Mouse (Mus musculus) intestine, postnatal 0 days (tissue): Measurements from ENCODE around the gene Cryzl2. TPM values are rescaled to one million over a fixed set of nuclear protein-coding genes. Genes with fewer than 3 reads are reported as not detected.

Experiments
- ATAC-seq: fragments of 200-750 bp; cut with Nextera tagmentation; 2 replicates; pipeline ENCODE4 v1.8.0; 2017; ENCODE audit warnings: mild to moderate bottlenecking, moderate TSS enrichment, moderate library complexity
- H3K27ac ChIP-seq: fragments of 300-500 bp; sonication (generic); 2 replicates; pipeline ENCODE4 v1.5.1; 2014; ENCODE audit warnings: mild to moderate bottlenecking, low read depth, low read length, moderate library complexity
- H3K27me3 ChIP-seq: fragments of 300-500 bp; sonication (generic); replicated peaks from 2 replicates; pipeline ENCODE4 v1.6.1; 2014; ENCODE audit warnings: low read length, mixed read lengths; ENCODE audit not compliant: control insufficient read depth, insufficient read depth
- H3K36me3 ChIP-seq: fragments of 300-500 bp; sonication (generic); 2 replicates; pipeline ENCODE4 v1.6.1; 2014; ENCODE audit warnings: mild to moderate bottlenecking, moderate library complexity; ENCODE audit not compliant: control insufficient read depth, insufficient read depth
- H3K4me1 ChIP-seq: fragments of 300-500 bp; sonication (generic); replicated peaks from 2 replicates; pipeline ENCODE4 v1.6.1; 2014; ENCODE audit warnings: antibody characterized with exemption, low read length, mixed read lengths; ENCODE audit not compliant: control insufficient read depth, insufficient read depth
- H3K4me2 ChIP-seq: fragments of 300-500 bp; sonication (generic); replicated peaks from 2 replicates; pipeline ENCODE4 v1.6.1; 2014; ENCODE audit warnings: low read depth, mild to moderate bottlenecking, moderate library complexity
- H3K4me3 ChIP-seq: fragments of 300-500 bp; sonication (generic); 2 replicates; pipeline ENCODE4 v1.5.1; 2014; ENCODE audit warnings: low read depth, low read length
- H3K9ac ChIP-seq: fragments of 300-500 bp; sonication (generic); 2 replicates; pipeline ENCODE4 v1.6.1; 2014; ENCODE audit warnings: mild to moderate bottlenecking, low read depth, low read length
- H3K9me3 ChIP-seq: fragments of 300-500 bp; sonication (generic); 2 replicates; pipeline ENCODE4 v1.6.1; 2016; ENCODE audit warnings: mixed run types; ENCODE audit not compliant: control insufficient read depth
- CTCF ChIP-seq: sonication (generic); IDR thresholded peaks from 2 replicates; pipeline ENCODE4 v1.5.1; 2016; ENCODE audit warnings: low read depth, mild to moderate bottlenecking, control low read depth, antibody characterized with exemption, moderate library complexity
- WGBS: fragments of 180-500 bp; shearing (Covaris S2); extraction: QIAGEN DNeasy Blood & Tissue Kit; methylation state at CpG from one replicate; pipeline ENCODE4 v1.1.7; 2014; 5-methylcytosine and 5-hydroxymethylcytosine counted together
- polyA plus RNA-seq: library from polyadenylated mRNA; unstranded; fragments of >200 nt; fragmentation: Nextera tagmentation; extraction: Ambion mirVana; gene quantifications from 2 replicates; pipeline ENCODE4 v1.2.1, GENCODE M21; 2015

Cryzl2 gene
- polyA plus RNA-seq, 1 experiment from 2014 or later, result 8.8 TPM

DNA sequence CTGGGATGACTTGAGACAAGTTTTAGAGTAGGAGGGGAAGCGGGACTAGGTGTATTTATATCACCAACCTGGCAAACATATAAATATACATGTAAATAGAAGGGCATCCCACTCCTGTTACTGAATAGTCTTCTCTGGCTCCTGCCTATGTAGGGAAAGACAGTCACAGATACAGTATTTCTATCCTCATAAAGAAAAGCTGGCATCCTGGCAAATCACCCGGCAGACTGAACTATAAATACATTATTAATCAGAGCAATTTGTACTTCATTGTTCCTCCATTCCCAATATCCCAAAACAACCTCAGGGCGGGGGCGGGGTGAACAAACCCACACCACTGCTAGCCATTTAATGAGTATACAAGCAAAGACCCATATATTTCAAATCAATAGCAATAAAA, 19.3 kb upstream of the Cryzl2 start:
- H3K4me3 ChIP-seq, result no peak overlapping the region
- H3K36me3 ChIP-seq, result no peaks in the 10 kb centered on the region
- WGBS, result 92% methylated on average over 4 of the region's 4 CpGs
- H3K27me3 ChIP-seq, result no peaks in the 10 kb centered on the region
- TF ChIP-seq CTCF, result no peak
- no peak overlapping the region for H3K9ac ChIP-seq
- H3K27ac ChIP-seq, result no peak overlapping the region
- H3K4me1 ChIP-seq, result no peaks in the 10 kb centered on the region
- no peak overlapping the region for H3K4me2 ChIP-seq
- ATAC-seq, result no peak
- no peaks in the 10 kb centered on the region for H3K9me3 ChIP-seq

DNA sequence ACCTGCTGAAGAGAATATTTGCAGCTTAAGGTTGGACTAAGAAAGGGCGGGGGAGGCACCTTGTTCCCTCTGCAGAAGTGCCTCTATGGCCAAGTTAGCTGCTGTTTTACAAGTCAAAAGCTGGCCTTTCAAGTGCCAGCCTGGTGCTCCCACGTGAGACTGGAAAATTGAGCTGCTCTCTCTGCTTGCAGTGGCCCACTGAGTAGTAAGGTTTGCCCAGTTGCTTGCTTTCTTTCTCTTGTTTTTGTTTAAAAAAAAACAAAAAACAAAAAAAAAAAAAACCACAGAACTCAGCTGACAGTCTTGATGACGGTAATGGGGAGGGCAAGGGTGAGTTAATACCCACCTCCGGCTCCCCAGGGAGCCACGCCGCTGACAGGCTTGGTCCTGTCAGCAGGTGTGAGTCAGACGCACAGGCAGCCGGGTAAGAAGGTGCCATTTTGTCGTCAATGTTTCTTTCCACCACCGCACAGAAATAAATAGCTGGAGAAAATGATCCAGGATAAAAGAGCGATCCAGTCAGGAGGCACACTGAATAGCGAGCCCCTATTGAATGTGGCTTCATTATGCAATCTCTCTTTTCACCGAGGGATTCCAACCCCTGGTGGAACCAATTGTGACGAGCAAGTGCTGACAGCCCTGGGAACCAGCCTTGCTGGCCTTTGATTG, 18.3 kb upstream of the Cryzl2 start:
- no peaks in the 10 kb centered on the region for H3K27me3 ChIP-seq
- WGBS, result 28% methylated on average over 14 of the region's 14 CpGs
- no peak overlapping the region for H3K4me3 ChIP-seq
- H3K36me3 ChIP-seq, result no peaks in the 10 kb centered on the region
- TF ChIP-seq CTCF, result no peak
- H3K9ac ChIP-seq, result no peak overlapping the region
- peak overlapping the region; percentile 45 for H3K4me2 ChIP-seq
- no peak overlapping the region for H3K27ac ChIP-seq
- no peaks in the 10 kb centered on the region for H3K9me3 ChIP-seq
- no peaks in the 10 kb centered on the region for H3K4me1 ChIP-seq
- ATAC-seq, result no peak

DNA sequence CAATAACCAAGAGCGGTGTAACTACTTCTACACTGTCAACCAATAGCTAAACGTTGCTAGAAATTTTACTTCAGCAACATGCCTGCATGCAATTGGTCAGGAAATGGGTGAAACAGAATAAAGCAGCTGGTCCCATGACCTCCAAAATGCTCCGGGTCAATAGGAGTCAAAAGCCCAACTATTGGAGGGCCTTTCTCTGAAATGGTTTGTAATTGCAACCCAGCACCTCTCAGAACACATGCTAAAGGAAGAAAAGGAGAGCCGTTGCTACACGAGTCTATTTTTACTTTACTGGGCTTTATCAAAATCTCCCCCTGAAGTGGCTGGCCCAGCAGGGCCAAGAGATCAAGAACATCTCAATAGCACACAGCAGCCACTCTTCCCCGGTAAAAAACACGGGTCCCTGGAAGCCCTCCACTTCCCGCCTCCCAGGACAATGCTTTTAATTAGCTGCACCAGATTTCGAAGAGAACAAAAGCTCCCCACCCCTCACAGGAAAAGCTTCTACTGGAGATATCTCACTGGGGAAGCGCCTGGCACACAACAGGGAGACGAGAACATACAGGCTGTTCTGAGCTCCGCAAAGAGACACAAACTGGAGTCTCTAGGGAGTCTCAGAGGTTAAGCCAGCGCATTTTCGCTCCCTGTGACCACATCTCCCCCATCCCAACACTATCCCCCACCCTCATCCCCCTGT, 15.2 kb upstream of the Cryzl2 start:
- H3K4me2 ChIP-seq, result peak overlapping the region; percentile 30; the same call in 1 of the 2 replicates
- H3K9me3 ChIP-seq, result no peaks in the 10 kb centered on the region
- ATAC-seq, result no peak
- 41% methylated on average over 14 of the region's 14 CpGs for WGBS
- H3K9ac ChIP-seq, result no peak overlapping the region
- H3K27ac ChIP-seq, result no peak overlapping the region; the same call in 1 of the 2 replicates
- no peaks in the 10 kb centered on the region for H3K36me3 ChIP-seq
- no peak overlapping the region for H3K4me3 ChIP-seq
- no peaks in the 10 kb centered on the region for H3K27me3 ChIP-seq
- H3K4me1 ChIP-seq, result no peaks in the 10 kb centered on the region
- no peak for TF ChIP-seq CTCF

DNA sequence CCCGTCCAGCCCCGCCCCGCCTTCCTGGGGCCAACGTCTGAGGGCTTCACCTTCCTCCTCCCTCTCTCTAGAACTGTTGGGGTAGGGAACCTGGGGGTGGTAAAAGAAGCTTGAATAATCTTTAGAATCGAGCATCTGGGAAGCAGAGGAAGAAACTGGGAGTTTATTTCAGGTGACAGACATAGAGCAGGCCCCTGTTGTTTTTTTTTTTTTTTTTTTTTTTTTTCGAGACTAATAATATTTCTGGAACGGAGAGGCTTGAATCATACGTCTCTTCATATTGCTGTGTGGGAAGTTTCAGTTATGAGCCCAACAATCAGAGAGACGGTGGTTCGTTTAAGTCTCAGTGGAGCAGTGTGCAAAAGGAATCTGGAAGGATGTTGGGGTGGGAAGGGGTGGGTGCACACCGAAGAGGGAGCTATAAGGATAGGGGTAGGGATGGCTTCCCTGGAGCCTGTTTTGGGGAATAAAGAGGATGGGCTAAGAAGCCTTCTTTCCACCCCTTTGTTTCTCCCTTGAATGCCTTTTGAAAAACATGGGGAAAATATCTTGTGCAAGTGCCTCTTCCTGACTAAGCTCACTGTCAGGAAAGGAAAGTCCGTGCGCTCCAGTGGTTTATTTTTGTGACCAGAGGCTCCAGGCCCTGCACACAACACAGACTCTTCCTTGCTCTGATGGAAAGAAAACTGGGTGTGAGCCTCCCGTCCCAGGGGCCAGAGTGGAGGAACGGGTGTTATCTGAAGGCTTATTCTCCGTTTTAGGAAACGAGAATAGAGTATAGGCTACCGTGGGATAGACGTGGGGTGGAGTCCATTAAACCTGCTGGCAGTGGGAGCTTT, 14.4 kb upstream of the Cryzl2 start:
- H3K9me3 ChIP-seq, result no peaks in the 10 kb centered on the region
- 38% methylated on average over 19 of the region's 19 CpGs for WGBS
- no peak for ATAC-seq
- H3K27ac ChIP-seq, result no peak overlapping the region
- TF ChIP-seq CTCF, result no peak
- H3K4me3 ChIP-seq, result no peak overlapping the region
- H3K4me1 ChIP-seq, result no peaks in the 10 kb centered on the region
- peak overlapping the region; percentile 30; the same call in 1 of the 2 replicates for H3K4me2 ChIP-seq
- no peaks in the 10 kb centered on the region for H3K36me3 ChIP-seq
- no peaks in the 10 kb centered on the region for H3K27me3 ChIP-seq
- no peak overlapping the region for H3K9ac ChIP-seq

DNA sequence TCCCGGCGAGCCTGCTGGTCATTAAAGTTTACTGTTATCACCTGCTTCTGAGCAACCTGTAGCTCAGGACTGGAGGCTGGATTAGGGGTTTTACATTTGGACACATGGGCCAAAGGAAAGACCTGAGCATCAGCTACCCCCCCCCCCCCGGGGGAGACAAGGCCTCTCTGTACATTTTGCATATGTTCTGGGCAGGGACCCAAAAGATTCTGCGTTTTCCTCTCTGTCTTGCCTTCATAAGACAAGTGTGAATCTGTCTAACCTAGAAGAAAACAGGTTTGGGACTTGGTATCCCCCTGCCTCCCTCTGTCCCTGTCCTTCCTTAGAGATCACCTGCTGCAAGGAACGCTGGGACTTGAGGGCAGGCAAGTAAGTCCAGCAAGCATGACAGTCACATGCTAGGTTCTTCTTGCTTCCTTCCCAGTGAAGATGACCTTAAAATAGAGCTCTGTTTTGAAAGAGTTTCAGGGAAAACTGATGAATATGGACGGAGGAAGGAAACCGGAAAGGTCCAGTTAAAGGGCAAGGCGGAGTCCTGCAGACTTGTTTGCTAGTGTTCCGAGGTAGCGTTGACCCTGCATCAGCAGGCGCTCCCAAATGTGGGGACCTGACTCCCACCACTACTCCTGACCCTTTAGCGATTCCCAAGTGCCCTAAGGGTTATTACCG, 13.6 kb upstream of the Cryzl2 start:
- Histone ChIP-seq H3K36me3 (no peaks in the 10 kb centered on the region), H3K4me3 (no peak overlapping the region), H3K27me3 (no peaks in the 10 kb centered on the region), H3K9me3 (no peaks in the 10 kb centered on the region), H3K9ac (no peak overlapping the region), H3K4me1 (no peaks in the 10 kb centered on the region), H3K27ac (no peak overlapping the region), H3K4me2 (0 out of 2 replicates have a peak overlapping the region, but pooled peaks have one; percentile 13)
- WGBS, result 65% methylated on average over 13 of the region's 13 CpGs
- ATAC-seq, result no peak
- TF ChIP-seq CTCF, result no peak
